Mouse (Mus musculus) neural tube, embryonic 11.5 days (tissue): ENCODE data around the gene Tjp2. TPM values are rescaled to one million over a fixed set of nuclear protein-coding genes. Genes with fewer than 3 reads are reported as not detected.

ENCODE experiments used
- ATAC-seq: fragments of 200-750 bp; cut with Nextera tagmentation; 2 replicates; pipeline ENCODE4 v1.8.0; 2017; ENCODE audit warnings: moderate number of reproducible peaks, mild to moderate bottlenecking, moderate TSS enrichment, moderate library complexity; ENCODE audit not compliant: insufficient read depth, low FRiP score, low TSS enrichment
- DNase-seq: peaks from one replicate; pipeline ENCODE4 v3.0.0-alpha.2; 2015; ENCODE audit warnings: low spot score
- H3K27ac ChIP-seq: fragments of 300-500 bp; sonication (generic); 2 replicates; pipeline ENCODE4 v1.5.1; 2014; ENCODE audit warnings: low read depth, mild to moderate bottlenecking, low read length
- H3K27me3 ChIP-seq: fragments of 300-500 bp; sonication (generic); 2 replicates; pipeline ENCODE4 v1.6.1; 2014; ENCODE audit warnings: mild to moderate bottlenecking, low read length, mixed read lengths; ENCODE audit not compliant: control insufficient read depth, insufficient read depth
- H3K36me3 ChIP-seq: fragments of 300-500 bp; sonication (generic); 2 replicates; pipeline ENCODE4 v1.6.1; 2014; ENCODE audit warnings: mild to moderate bottlenecking, low read length, moderate library complexity, mixed read lengths; ENCODE audit not compliant: control insufficient read depth, insufficient read depth
- H3K4me1 ChIP-seq: fragments of 300-500 bp; sonication (generic); 2 replicates; pipeline ENCODE4 v1.6.1; 2014; ENCODE audit warnings: low read length, mixed read lengths; ENCODE audit not compliant: control insufficient read depth, insufficient read depth
- H3K4me2 ChIP-seq: fragments of 300-500 bp; sonication (generic); 2 replicates; pipeline ENCODE4 v1.6.1; 2014; ENCODE audit warnings: low read depth, mild to moderate bottlenecking, moderate library complexity
- H3K4me3 ChIP-seq: fragments of 300-500 bp; sonication (generic); 2 replicates; pipeline ENCODE4 v1.5.1; 2014; ENCODE audit warnings: low read depth, low read length
- H3K9ac ChIP-seq: fragments of 300-500 bp; sonication (generic); 2 replicates; pipeline ENCODE4 v1.6.1; 2014; ENCODE audit warnings: mild to moderate bottlenecking, low read length
- H3K9me3 ChIP-seq: fragments of 300-500 bp; sonication (generic); 2 replicates; pipeline ENCODE4 v1.6.1; 2016; ENCODE audit warnings: low read length; ENCODE audit not compliant: control insufficient read depth
- WGBS: fragments of 180-500 bp; shearing (Covaris S2); extraction: QIAGEN DNeasy Blood & Tissue Kit; methylation state at CpG from one replicate; pipeline ENCODE4 v1.1.7; 2014; 5-methylcytosine and 5-hydroxymethylcytosine counted together
- polyA plus RNA-seq: library from polyadenylated mRNA; unstranded; fragments of >200 nt; fragmentation: Nextera tagmentation; extraction: Ambion mirVana; gene quantifications from 2 replicates; pipeline ENCODE4 v1.2.1, GENCODE M21; 2014

Tjp2 gene
- polyA plus RNA-seq, 1 experiment from 2014 or later = 31.9 TPM

GRCm38 (mm10) chr19:24163974-24164373 is 60.9 kb downstream of the Tjp2 start:
- DNase-seq (no peak), ATAC-seq (no peak)
- no peaks in the 10 kb centered on the region for H3K27me3 ChIP-seq
- peak overlapping the region; percentile 5; the same call in 1 of the 2 replicates for H3K27ac ChIP-seq
- no peak overlapping the region for H3K4me2 ChIP-seq
- peaks cover 25% of the 10 kb centered on the region for H3K4me1 ChIP-seq
- H3K9me3 ChIP-seq = no peaks in the 10 kb centered on the region
- H3K36me3 ChIP-seq = no peaks in the 10 kb centered on the region
- WGBS = 24% methylated on average over 4 of the region's 4 CpGs
- H3K9ac ChIP-seq = no peak overlapping the region
- no peak overlapping the region for H3K4me3 ChIP-seq

- no peak overlapping the region for H3K4me3 ChIP-seq
- WGBS = 29% methylated on average over 8 of the region's 8 CpGs
- DNase-seq = peak; percentile 57
- H3K9ac ChIP-seq = no peak overlapping the region
- no peaks in the 10 kb centered on the region for H3K36me3 ChIP-seq
- peak; percentile 80 for ATAC-seq
- H3K4me1 ChIP-seq = peaks cover 20% of the 10 kb centered on the region; the same call in 1 of the 2 replicates
- H3K27me3 ChIP-seq = no peaks in the 10 kb centered on the region
- no peak overlapping the region for H3K4me2 ChIP-seq
- H3K9me3 ChIP-seq = no peaks in the 10 kb centered on the region
- H3K27ac ChIP-seq = peak overlapping the region; percentile 21; the same call in 1 of the 2 replicates
Observed at GRCm38 (mm10) chr19:24160460-24160859, 64.4 kb downstream of the Tjp2 start.

- peak; percentile 45 for ATAC-seq
- Histone ChIP-seq H3K4me1 (peaks cover 17% of the 10 kb centered on the region; the same call in 1 of the 2 replicates), H3K4me3 (no peak overlapping the region), H3K36me3 (no peaks in the 10 kb centered on the region), H3K9me3 (no peaks in the 10 kb centered on the region), H3K4me2 (no peak overlapping the region), H3K27ac (peak overlapping the region; percentile 46), H3K27me3 (no peaks in the 10 kb centered on the region), H3K9ac (no peak overlapping the region)
- WGBS = 39% methylated on average over 9 of the region's 9 CpGs
- DNase-seq = no peak
Observed at GRCm38 (mm10) chr19:24159751-24160150, 65.1 kb downstream of the Tjp2 start.

GRCm38 (mm10) chr19:24159334-24159733 is 65.5 kb downstream of the Tjp2 start:
- H3K4me1 ChIP-seq = peaks cover 16% of the 10 kb centered on the region; the same call in 1 of the 2 replicates
- no peak overlapping the region for H3K4me2 ChIP-seq
- H3K9ac ChIP-seq = no peak overlapping the region
- no peaks in the 10 kb centered on the region for H3K36me3 ChIP-seq
- no peaks in the 10 kb centered on the region for H3K9me3 ChIP-seq
- DNase-seq = no peak
- ATAC-seq = peak; percentile 54
- WGBS = 7% methylated on average over 9 of the region's 9 CpGs
- H3K27ac ChIP-seq = peak overlapping the region; percentile 46; the same call in 1 of the 2 replicates
- H3K4me3 ChIP-seq = no peak overlapping the region
- H3K27me3 ChIP-seq = no peaks in the 10 kb centered on the region

GRCm38 (mm10) chr19:24156067-24156455 is 68.8 kb downstream of the Tjp2 start:
- WGBS = 60% methylated on average over 6 of the region's 6 CpGs
- Histone ChIP-seq H3K4me3 (no peak overlapping the region), H3K4me1 (peaks cover 12% of the 10 kb centered on the region; the same call in 1 of the 2 replicates), H3K27me3 (no peaks in the 10 kb centered on the region), H3K9ac (no peak overlapping the region), H3K36me3 (no peaks in the 10 kb centered on the region), H3K27ac (0 out of 2 replicates have a peak overlapping the region, but pooled peaks have one; percentile 35), H3K9me3 (no peaks in the 10 kb centered on the region), H3K4me2 (no peak overlapping the region)
- ATAC-seq (no peak), DNase-seq (no peak)

GRCm38 (mm10) chr19:24155395-24156066 is 69.3 kb downstream of the Tjp2 start:
- Histone ChIP-seq H3K9me3 (no peaks in the 10 kb centered on the region), H3K27ac (0 out of 2 replicates have a peak overlapping the region, but pooled peaks have one; percentile 35)

GRCm38 (mm10) chr19:24153266-24154023 is 71.4 kb downstream of the Tjp2 start:
- H3K27me3 ChIP-seq = no peaks in the 10 kb centered on the region
- DNase-seq = no peak

More at GRCm38 (mm10) chr19:24155395-24156066, 69.3 kb downstream of the Tjp2 start:
- Histone ChIP-seq H3K36me3 (no peaks in the 10 kb centered on the region), H3K4me3 (no peak overlapping the region), H3K4me2 (no peak overlapping the region), H3K9ac (no peak overlapping the region), H3K4me1 (peaks cover 11% of the 10 kb centered on the region; the same call in 1 of the 2 replicates), H3K27me3 (no peaks in the 10 kb centered on the region)
- ATAC-seq (peak; percentile 61; the same call in 1 of the 2 replicates), DNase-seq (peak; percentile 38)
- WGBS = 35% methylated on average over 8 of the region's 8 CpGs

GRCm38 (mm10) chr19:24144009-24144408 is 80.8 kb downstream of the Tjp2 start:
- DNase-seq (no peak), ATAC-seq (no peak)
- H3K9ac ChIP-seq = no peak overlapping the region
- no peaks in the 10 kb centered on the region for H3K27me3 ChIP-seq
- H3K4me3 ChIP-seq = no peak overlapping the region
- H3K9me3 ChIP-seq = no peaks in the 10 kb centered on the region
- H3K4me2 ChIP-seq = no peak overlapping the region
- WGBS = 94% methylated on average over 7 of the region's 7 CpGs
- H3K36me3 ChIP-seq = no peaks in the 10 kb centered on the region; the same call in 1 of the 2 replicates
- H3K27ac ChIP-seq = no peak overlapping the region
- H3K4me1 ChIP-seq = 0 out of 2 replicates have a peak, but pooled peaks cover 3% of the 10 kb centered on the region

More at GRCm38 (mm10) chr19:24153266-24154023, 71.4 kb downstream of the Tjp2 start:
- H3K4me3 ChIP-seq = no peak overlapping the region
- ATAC-seq = no peak
- H3K4me1 ChIP-seq = no peaks in the 10 kb centered on the region
- WGBS = 62% methylated on average over 9 of the region's 9 CpGs
- no peak overlapping the region for H3K27ac ChIP-seq
- H3K4me2 ChIP-seq = no peak overlapping the region
- no peaks in the 10 kb centered on the region for H3K9me3 ChIP-seq
- no peak overlapping the region for H3K9ac ChIP-seq
- no peaks in the 10 kb centered on the region for H3K36me3 ChIP-seq
